Mouse (Mus musculus) T-helper 17 cell (primary cell): ENCODE data around the gene Gtf3c3.

Source experiments
- in situ Hi-C, 2 experiments: fragments of 300-600 bp; cut with MboI, MseI; formaldehyde crosslinking; loops; 1 replicate in 1 of 2; 2 replicates in 1 of 2; pipeline ENCODE4 v1.15.1; 2025; ENCODE audit warnings: high pct_unique_total_duplicates in 2 of 2

The Gtf3c3 gene

GRCm38 (mm10) chr1:54438340-54439079, at the start of gene Gtf3c3:
TSS of gene Gtf3c3 (minus strand) at chr1:54438971.
- in situ Hi-C loops: loop anchor here in 1 of 2 experiments (10.0 kb wide), 1 partner anchor 1644 kb away; no protein-coding TSS in a partner anchor

DNA sequence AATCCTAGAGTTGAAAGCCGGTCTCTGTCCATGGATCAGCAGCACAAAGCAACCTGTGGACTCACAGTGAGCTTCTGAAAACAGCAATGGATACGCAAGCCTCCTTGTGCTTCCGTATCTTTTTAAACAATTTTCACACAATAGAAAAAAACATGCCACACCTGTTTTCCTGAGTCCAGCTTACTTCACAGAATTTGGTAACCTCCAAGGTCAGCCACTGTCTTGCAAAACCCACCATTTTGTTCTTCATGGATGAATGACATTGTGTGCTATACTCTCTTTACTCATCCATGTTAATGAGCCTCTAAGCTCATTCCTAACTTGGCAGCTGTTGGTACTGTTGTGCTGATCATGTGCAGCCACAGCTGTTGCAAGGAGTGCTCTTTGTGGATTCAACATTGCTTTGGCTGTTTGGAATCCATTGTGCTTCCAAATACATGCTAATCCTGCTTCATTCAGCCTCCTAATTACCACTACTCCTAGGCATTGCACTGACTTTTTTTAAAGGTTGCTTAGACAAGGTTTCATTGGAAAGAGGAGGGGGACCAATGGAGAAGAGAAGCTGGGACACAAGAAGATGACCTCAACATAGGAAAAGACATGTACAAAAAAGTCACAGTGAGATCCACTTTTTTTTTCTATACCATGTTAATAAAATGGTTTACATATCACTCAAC, 46.1 kb upstream of the Gtf3c3 start:
- in situ Hi-C loops: no loop called here

DNA sequence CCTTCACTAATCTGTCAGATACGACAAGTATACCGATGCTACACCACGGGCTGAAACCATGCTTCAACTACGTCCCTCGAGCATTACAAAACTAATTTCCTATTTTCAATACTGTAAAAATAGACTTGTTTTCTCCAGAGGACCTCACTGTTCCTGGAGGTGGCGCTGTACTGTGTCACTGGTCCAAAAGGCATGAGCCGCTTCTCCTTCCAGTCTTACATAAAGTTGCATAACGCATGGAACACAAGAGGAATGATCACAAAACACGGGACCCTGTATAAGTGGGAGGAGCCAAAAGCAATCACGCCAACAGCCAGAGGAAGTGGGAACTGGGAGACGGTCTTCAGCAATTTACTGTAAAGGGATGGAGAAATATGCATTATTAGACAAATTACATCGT, 41.7 kb upstream of the Gtf3c3 start:
- in situ Hi-C loops: no loop called here

GRCm38 (mm10) chr1:54468662-54469061, 29.9 kb upstream of the Gtf3c3 start:
- in situ Hi-C loops: no loop called here

GRCm38 (mm10) chr1:54467366-54467765, 28.6 kb upstream of the Gtf3c3 start:
- in situ Hi-C loops: no loop called here

- in situ Hi-C loops: no loop called here
Measured at GRCm38 (mm10) chr1:54452116-54452515, 13.3 kb upstream of the Gtf3c3 start.

DNA sequence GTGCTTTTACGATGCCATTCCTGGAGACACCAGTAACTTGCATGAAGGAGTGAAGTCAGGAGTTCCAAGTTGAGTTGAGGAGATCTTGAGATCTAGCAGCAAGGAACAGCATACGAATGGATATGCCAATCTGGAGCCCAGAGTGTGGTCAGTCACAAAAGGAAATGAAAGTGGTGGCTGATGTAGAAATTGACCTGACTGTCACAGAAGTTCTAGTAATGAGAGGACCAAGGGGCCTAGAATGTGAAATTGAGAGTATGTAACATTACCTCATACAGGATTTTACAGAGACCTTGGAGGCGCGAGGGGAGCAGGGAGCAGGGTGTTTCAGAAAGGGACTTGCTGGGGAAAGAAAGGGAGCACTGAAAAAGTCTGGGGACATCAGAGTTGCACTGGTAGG, 10.1 kb upstream of the Gtf3c3 start:
- in situ Hi-C loops: no loop called here

DNA sequence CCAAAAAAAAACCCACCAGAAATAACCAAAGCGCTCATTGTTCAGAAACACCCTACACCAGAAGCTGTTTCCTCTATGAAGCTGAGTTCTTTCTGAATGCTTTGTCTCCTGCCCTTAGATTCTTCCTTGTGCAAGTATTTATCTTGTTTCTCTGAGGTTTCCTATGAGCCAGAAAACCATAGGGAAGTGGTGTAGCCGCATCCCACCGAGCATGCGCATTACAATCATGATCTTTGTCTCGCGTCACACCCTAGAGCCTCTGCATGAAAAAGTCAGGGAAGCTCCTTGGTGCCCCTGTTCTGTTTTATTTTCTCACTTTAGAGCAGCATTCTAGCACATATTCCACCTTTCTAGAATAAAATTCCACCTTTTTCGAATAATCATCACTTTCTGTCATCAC, 4.9 kb upstream of the Gtf3c3 start:
- in situ Hi-C loops: no loop called here

- in situ Hi-C loops: loop anchor here in 1 of 2 experiments (10.0 kb wide), 1 partner anchor 1644 kb away; no protein-coding TSS in a partner anchor
Measured at GRCm38 (mm10) chr1:54439080-54439476, 307 bp upstream of the Gtf3c3 start.

GRCm38 (mm10) chr1:54422195-54422750, 16.5 kb downstream of the Gtf3c3 start:
- in situ Hi-C loops: no loop called here

DNA sequence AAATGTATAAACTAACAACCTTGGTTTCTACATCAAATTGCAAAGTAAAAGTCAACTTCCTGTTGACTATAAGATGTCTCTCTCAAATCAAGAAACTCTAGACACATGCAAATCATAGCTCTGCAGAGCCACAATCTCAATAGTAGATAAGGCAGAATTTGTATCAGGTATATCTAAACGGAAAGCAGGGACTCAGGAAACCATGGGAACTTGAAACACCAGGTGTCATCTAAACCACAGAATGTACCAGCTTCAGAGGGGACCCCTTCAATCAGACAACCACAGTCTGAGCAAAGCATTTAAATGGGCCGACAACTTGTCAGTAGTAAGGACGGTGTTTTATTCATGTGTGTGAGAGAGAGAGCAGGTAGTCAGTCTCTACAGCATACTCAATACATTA, 17.1 kb downstream of the Gtf3c3 start:
- in situ Hi-C loops: no loop called here

- in situ Hi-C loops: no loop called here
Measured at GRCm38 (mm10) chr1:54402736-54403135, 36.0 kb downstream of the Gtf3c3 start.

DNA sequence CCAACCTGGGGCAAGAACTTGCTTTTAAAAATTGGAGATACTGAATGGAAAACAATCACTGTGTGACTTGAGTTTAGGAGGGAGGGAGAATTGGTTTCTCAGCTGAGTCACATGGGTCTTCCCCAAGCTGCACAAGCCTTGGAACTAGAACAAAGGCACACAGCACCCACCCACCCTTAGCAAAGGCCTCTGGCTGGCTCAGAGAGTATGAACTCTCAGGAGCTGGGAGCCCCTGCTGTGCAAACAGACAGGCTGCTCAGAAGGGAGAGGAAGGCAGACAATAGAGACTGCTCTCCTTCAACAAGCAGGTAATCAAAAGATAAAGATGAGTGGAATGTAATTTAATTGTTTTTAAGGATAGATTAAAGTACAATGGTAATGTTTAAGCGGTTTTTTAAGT, 54.5 kb downstream of the Gtf3c3 start:
- in situ Hi-C loops: no loop called here

DNA sequence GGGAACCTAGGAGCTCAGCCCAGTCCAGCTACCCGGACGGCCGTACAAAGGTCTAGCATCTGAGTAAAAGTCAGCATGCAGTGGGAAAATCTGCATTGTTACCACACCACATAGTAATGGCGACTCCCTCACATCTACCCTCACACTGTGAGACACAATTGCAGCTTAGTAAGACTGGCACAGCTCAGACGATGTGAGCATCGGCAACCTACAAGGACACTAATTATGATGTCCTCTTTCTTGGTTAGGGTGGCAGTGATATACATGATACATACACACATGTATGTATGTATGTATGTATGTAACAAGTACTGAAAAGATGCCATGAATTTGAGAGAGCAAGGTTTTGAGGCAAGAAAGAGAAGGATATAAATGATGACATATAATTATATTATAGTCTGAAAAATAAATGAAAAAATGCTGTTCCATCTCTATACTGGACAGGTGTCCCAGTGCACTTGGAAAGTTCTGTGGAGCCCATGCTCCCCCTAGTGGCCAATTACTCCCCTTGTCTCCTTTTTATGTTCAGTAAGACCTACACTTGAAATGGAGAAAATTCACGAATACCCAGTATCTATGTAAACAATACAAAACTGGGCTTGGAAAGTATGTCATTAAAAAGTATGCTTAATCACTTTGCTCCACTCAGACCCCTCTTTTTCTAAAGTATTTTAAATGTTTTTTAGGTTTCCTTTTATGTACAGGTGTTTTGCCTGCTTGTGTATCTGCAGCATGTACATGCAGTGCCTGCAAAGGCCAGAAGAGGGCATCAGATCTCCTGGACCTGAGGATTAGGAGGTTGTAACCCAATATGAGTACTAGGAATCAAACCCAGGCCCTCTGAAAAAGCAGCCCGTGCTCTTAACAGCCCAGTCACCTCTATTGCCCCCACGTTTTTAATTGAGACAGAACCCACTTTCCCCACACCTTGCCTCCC, 57.5 kb downstream of the Gtf3c3 start:
- in situ Hi-C loops: no loop called here

- in situ Hi-C loops: loop anchor here in 1 of 2 experiments (5.0 kb wide), 1 partner anchor 460 kb away; no protein-coding TSS in a partner anchor
Measured at GRCm38 (mm10) chr1:54377506-54378051, 61.2 kb downstream of the Gtf3c3 start.

DNA sequence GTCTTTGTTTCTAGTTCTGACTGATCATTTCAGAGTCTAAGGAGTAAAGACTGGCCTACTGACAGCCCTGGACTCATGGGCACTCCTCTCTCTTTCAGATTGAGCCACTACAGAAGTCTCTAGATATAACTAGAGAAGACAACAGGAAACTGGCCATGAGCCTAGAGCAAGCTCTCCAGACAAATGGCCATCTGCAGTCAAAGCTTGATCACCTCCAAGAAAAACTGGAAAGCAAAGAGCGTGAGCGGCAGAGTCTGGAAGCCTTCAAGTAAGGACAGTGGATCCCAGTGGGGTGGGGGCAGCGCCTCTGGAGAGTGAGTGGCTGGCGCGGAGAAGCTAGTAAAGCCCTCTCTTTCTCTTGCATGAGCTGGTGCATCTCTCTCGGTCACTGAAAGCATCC, 82.2 kb downstream of the Gtf3c3 start:
- in situ Hi-C loops: no loop called here

DNA sequence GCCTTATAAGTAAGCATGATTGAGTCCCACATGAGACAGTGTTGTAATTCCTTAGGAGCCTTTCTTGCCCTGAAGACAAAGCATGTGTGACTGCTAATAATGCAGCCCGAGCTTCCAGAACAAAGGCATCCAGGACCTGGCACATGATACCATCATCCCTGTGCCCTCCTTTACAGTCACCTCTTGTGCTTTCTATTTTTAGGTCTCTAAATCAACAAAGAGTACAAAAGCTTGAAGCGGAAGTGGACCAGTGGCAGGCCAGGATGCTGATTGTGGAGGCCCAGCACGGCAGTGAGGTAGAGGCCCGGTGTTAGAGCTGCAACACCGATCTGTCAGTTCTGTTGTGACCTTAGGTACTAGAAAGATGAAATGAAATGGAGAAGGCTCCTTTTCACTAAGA, 83.3 kb downstream of the Gtf3c3 start:
- in situ Hi-C loops: no loop called here

GRCm38 (mm10) chr1:54354786-54355185, 84.0 kb downstream of the Gtf3c3 start:
- in situ Hi-C loops: no loop called here
